In genomic region chr4:88515711-88516211, GRCm38 (mm10) we compare ENCODE assay signal across 8 mouse cellular contexts. TPM values are rescaled to one million over a fixed set of nuclear protein-coding genes. Genes with fewer than 3 reads are reported as not detected.
A peak's percentile ranks its signal among the peaks of the same experiment; 100 is the strongest.
DNase-seq lines count a peak whose midpoint lies in the region; ATAC-seq and TF ChIP-seq lines count a peak whose summit lies in the region.
"Had no signal": no experiment of that assay in that cellular context is flagged by ENCODE, and none has a peak within 500 bp of the region (broad histone marks: within the 10 kb centered on the region; RNA-seq: fewer than 3 reads in every experiment).

No protein-coding gene starts in this region.

- peak overlapping the region; percentile 13 for H3K4me2 ChIP-seq in liver, embryonic 14.5 days (ENCODE audit: low read depth)
- peak overlapping the region; percentile 32 for H3K4me2 ChIP-seq in stomach, embryonic 15.5 days

- DNase-seq in thymus, adult 2 months, result peak; percentile 2
- no peak for DNase-seq in thymus, postnatal 25 days
- peak; percentile 63 for DNase-seq in brain, embryonic 14.5 days (ENCODE audit: low read depth)
- peak; percentile 37 to 45 for DNase-seq in heart, postnatal 36 days
- no peak for DNase-seq in liver, embryonic 14.5 days (ENCODE audit: low read depth in 3 of 3, low spot score in 3 of 3)
- no peak for DNase-seq in T-cell, adult 2 months (ENCODE audit: low spot score)

- no peak overlapping the region for H3K4me3 ChIP-seq in thymus, adult 2 months (ENCODE audit: control insufficient read depth, insufficient read depth, low read length)
- no peak overlapping the region for H3K4me3 ChIP-seq in liver, embryonic 14.5 days (ENCODE audit: insufficient read depth in 1 of 2, low read depth in 2 of 2, low read length in 2 of 2)
- no peak overlapping the region for H3K4me3 ChIP-seq in stomach, embryonic 15.5 days (replicated peaks)

- H3K27me3 ChIP-seq in thymus, adult 2 months (ENCODE audit: control insufficient read depth, insufficient read depth, low read length), result no peaks in the 10 kb centered on the region
- no peaks in the 10 kb centered on the region for H3K27me3 ChIP-seq in liver, embryonic 14.5 days (ENCODE audit: control insufficient read depth, insufficient read depth, low read length)
- H3K27me3 ChIP-seq in stomach, embryonic 15.5 days (replicated peaks), result no peaks in the 10 kb centered on the region

- intact Hi-C loops in heart, postnatal 36 days (cut with DNase I), result loop anchor here (2.0 kb wide), 1 partner anchor 77 kb away; the partner anchor contains the start of gene Hacd4

- 0% methylated on average over 4 of the region's 4 CpGs for WGBS in thymus, adult 2 months
- 7% methylated on average over 4 of the region's 4 CpGs for WGBS in liver, embryonic 14.5 days (ENCODE audit: insufficient replicate concordance)
- 24% methylated on average over 4 of the region's 4 CpGs for WGBS in stomach, embryonic 15.5 days

- H3K36me3 ChIP-seq in thymus, adult 2 months (ENCODE audit: control insufficient read depth, insufficient read depth, low read length), result no peaks in the 10 kb centered on the region
- H3K36me3 ChIP-seq in liver, embryonic 14.5 days (replicated peaks; ENCODE audit: control insufficient read depth, insufficient read depth, low read depth), result no peaks in the 10 kb centered on the region
- H3K36me3 ChIP-seq in stomach, embryonic 15.5 days, result no peaks in the 10 kb centered on the region

- no peak for TF ChIP-seq POLR2A in thymus, adult 2 months (IDR thresholded peaks at IDR 0.05; ENCODE audit: control insufficient read depth, extremely low read depth, insufficient read depth, low read length, poor library complexity)
- TF ChIP-seq POLR2A in brain, embryonic 14.5 days (IDR thresholded peaks at IDR 0.05; ENCODE audit: borderline replicate concordance, extremely low read depth, insufficient read depth, insufficient read length, poor library complexity, severe bottlenecking), result no peak

- no peak for TF ChIP-seq CTCF in thymus, adult 2 months (IDR thresholded peaks at IDR 0.05; ENCODE audit: borderline replicate concordance, control insufficient read depth, extremely low read depth, insufficient read depth, low read length, poor library complexity)
- no peak for TF ChIP-seq CTCF in brain, embryonic 14.5 days (IDR thresholded peaks at IDR 0.05; ENCODE audit: borderline replicate concordance, extremely low read depth, insufficient read depth, insufficient read length)
- no peak for TF ChIP-seq CTCF in liver, embryonic 14.5 days (IDR thresholded peaks at IDR 0.05; ENCODE audit: low read depth)

- TF ChIP-seq EP300 in liver, embryonic 14.5 days (IDR thresholded peaks at IDR 0.05; ENCODE audit: low read depth), result no peak

- H3K9ac ChIP-seq in liver, embryonic 14.5 days (replicated peaks), result no peak overlapping the region
- no peak overlapping the region for H3K9ac ChIP-seq in stomach, embryonic 15.5 days

- no peaks in the 10 kb centered on the region for H3K4me1 ChIP-seq in thymus, adult 2 months (replicated peaks; ENCODE audit: control insufficient read depth, insufficient read depth, low read length)
- H3K4me1 ChIP-seq in liver, embryonic 14.5 days (replicated peaks; ENCODE audit: control insufficient read depth in 2 of 2, insufficient read depth in 2 of 2, low read length in 1 of 2), result peaks cover 4 to 15% of the 10 kb centered on the region in 2 experiments; a peak in 3 of 4 replicates
- H3K4me1 ChIP-seq in stomach, embryonic 15.5 days, result 0 out of 2 replicates have a peak, but pooled peaks cover 6% of the 10 kb centered on the region

- H3K9me3 ChIP-seq in liver, embryonic 14.5 days (ENCODE audit: control insufficient read depth, low read length), result no peaks in the 10 kb centered on the region
- no peaks in the 10 kb centered on the region for H3K9me3 ChIP-seq in stomach, embryonic 15.5 days

- no peak for ATAC-seq in liver, embryonic 14.5 days (ENCODE audit: insufficient read depth)
- peak; percentile 78; the same call in 1 of the 2 replicates for ATAC-seq in stomach, embryonic 15.5 days (ENCODE audit: insufficient read depth, low FRiP score, low read depth)

- no peak overlapping the region for H3K27ac ChIP-seq in thymus, adult 2 months (ENCODE audit: control insufficient read depth, insufficient read depth, low read length)
- no peak overlapping the region for H3K27ac ChIP-seq in liver, embryonic 14.5 days
- H3K27ac ChIP-seq in stomach, embryonic 15.5 days, result 0 out of 2 replicates have a peak overlapping the region, but pooled peaks have one; percentile 35

RNA-seq across cellular contexts. Expression of gene Ifnb1, which starts 6.8 kb away (rescaled TPM):
- polyA plus RNA-seq in thymus, adult 2 months (2012; rRNA removed), result not detected in 2 replicates
- polyA plus RNA-seq in brain, embryonic 14.5 days (2012; rRNA removed), result not detected in 2 replicates
- total RNA-seq in heart, postnatal 36 days (2021), result not detected
- polyA plus RNA-seq in liver, embryonic 14.5 days (2012; rRNA removed), result not detected in 2 replicates
- polyA plus RNA-seq in liver, embryonic 14.5 days (2014; fragmentation: Nextera tagmentation; extraction: Ambion mirVana), result not detected in 2 replicates
- not detected in 2 replicates for polyA plus RNA-seq in stomach, embryonic 15.5 days (2015; fragmentation: Nextera tagmentation; extraction: Ambion mirVana)
- polyA plus RNA-seq: small intestine, adult 2 months had no signal

RNA-seq across cellular contexts. Expression of gene Ifna15, which starts 42.3 kb away (rescaled TPM):
- polyA plus RNA-seq in thymus, adult 2 months (2012; rRNA removed), result not detected in 2 replicates
- not detected in 2 replicates for polyA plus RNA-seq in brain, embryonic 14.5 days (2012; rRNA removed)
- total RNA-seq in heart, postnatal 36 days (2021), result not detected
- polyA plus RNA-seq in liver, embryonic 14.5 days (2012; rRNA removed), result not detected in 2 replicates
- polyA plus RNA-seq in liver, embryonic 14.5 days (2014; fragmentation: Nextera tagmentation; extraction: Ambion mirVana), result not detected in 2 replicates
- polyA plus RNA-seq in stomach, embryonic 15.5 days (2015; fragmentation: Nextera tagmentation; extraction: Ambion mirVana), result not detected in 2 replicates
- polyA plus RNA-seq: small intestine, adult 2 months had no signal

RNA-seq across cellular contexts. Expression of gene Ifna14, which starts 55.8 kb away (rescaled TPM):
- polyA plus RNA-seq in thymus, adult 2 months (2012; rRNA removed), result not detected in 2 replicates
- not detected in 2 replicates for polyA plus RNA-seq in brain, embryonic 14.5 days (2012; rRNA removed)
- total RNA-seq in heart, postnatal 36 days (2021), result not detected
- not detected in 2 replicates for polyA plus RNA-seq in liver, embryonic 14.5 days (2012; rRNA removed)
- polyA plus RNA-seq in liver, embryonic 14.5 days (2014; fragmentation: Nextera tagmentation; extraction: Ambion mirVana), result not detected in 2 replicates
- polyA plus RNA-seq in stomach, embryonic 15.5 days (2015; fragmentation: Nextera tagmentation; extraction: Ambion mirVana), result not detected in 2 replicates
- polyA plus RNA-seq: small intestine, adult 2 months had no signal

Comparison
In these comparisons a context has a peak if more than half of its experiments do, and no peak if none do; other contexts are left out.
1. DNase-seq: peak in thymus, adult 2 months (single experiment), brain, embryonic 14.5 days (single experiment) and heart, postnatal 36 days (2 of 2); none in thymus, postnatal 25 days (single experiment), liver, embryonic 14.5 days (0 of 3) and T-cell, adult 2 months (single experiment).